Mouse (Mus musculus) frontal cortex, adult (tissue): ENCODE data around the gene Myo10.
A peak's percentile ranks its signal among the peaks of the same experiment; 100 is the strongest.

Source experiments
- ATAC-seq: cut with Nextera tagmentation; 2 replicates; pipeline ENCODE4 v1.9.2; 2017; ENCODE audit warnings: mild to moderate bottlenecking, moderate library complexity, mixed read lengths; ENCODE audit not compliant: low TSS enrichment

The Myo10 gene

DNA sequence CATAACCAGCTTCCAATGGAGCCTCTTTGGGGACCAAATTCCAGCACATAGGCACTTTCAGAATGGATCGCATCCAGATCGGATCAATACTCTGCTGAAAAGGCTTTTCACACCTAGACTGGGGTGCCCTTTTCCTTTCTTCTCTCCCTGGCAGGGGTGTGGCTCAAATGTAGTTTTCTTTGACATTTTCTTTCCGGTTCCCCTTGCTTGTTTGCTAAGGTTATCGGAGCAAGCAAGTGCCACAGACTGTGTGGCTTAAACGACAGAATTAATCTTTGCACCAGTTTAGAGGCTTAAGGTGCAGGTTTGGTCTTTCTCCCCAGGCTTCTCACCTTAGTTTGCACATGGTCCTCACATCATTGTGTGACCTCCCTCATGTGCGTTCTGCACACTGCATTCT, 11.1 kb upstream of the Myo10 start:
- no peak for ATAC-seq

DNA sequence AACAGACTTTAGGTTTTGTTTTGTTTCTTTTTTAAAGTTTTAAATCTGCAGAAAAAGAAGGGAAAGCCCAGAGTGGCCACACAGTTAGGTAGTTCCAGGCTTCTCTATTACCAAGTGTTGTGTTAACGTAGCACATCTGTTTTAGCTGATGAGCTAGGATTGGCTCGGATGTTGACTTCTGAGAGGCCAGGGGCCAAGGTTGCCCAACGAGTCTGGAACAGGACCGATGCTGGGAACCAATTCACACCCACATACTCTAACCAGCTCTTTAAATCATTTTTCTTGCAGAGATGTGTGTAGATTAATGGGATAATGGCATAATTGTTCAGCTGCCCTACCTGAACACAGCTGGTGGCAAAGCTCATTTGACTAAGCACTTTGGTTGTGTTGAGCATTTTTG, 1.8 kb upstream of the Myo10 start:
- no peak for ATAC-seq

DNA sequence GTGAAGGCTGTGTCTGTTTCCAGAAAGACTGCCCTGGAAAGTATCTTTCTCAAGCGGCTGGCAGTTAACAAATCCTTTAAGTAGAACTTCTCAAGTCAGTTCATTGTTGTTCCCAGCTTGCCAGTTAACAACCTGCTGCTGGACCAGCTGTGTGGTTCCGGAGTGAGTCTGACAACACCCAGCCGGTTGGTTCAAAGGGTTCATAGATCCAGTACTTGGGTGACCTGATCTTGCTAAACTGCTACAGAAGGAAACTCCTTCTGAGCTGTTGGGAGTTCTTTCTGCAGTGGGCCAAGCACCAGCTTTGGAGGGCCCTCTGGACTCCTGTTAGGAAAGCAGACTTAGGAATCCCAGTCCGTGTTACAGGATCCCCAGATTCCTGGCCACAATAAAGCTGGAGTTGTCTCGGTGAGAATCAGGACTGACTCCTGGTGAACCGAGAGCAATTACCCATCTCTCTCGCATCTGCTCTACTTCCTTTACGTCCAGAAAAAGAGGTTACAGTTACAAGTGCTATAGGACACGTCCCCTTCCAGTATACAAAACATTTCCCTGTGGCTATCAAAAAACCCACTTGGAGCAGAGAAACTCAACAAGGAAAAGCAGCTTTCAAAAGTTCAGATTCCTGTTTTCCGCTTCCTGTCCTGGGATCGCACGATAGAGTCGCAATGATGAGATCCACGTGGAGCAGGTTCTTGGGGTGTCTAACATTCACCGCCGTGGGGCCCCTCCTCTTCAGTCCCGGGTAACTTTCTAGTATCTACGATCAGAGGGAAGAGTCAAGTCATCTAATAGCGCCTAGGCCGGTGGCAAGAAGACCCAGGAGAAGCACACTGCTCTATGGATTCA, 750 bp upstream of the Myo10 start:
- no peak for ATAC-seq

DNA sequence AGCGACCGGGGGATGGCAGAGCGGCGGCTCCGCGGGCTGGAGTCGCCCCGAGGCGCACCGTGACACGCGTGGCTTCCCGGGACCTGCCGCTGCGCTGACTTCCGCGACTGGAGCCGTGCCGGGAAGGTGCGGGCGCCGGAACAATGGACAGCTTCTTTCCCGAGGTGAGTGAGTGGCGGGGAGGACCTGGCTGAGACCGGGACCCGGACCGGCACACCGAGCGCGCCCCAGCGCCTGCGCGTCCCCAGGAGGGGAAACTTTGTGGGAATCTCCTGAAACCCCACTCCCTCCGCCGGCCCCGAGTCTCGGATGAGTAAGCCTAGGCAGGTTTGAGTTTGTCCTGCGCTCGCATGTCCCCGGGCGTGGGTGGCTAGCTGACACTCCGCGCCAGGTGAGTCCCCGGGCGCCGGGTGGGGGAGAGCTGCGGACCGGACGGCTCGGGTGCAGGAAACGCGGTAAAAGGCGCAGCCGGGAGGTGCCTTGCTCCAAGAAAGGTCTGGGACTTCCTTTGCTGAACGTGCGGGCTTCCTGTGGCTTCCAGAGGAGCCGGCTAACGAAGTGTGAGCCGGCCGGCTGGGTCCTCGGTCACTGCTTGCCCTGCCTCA, 644 bp downstream of the Myo10 start:
- no peak for ATAC-seq

DNA sequence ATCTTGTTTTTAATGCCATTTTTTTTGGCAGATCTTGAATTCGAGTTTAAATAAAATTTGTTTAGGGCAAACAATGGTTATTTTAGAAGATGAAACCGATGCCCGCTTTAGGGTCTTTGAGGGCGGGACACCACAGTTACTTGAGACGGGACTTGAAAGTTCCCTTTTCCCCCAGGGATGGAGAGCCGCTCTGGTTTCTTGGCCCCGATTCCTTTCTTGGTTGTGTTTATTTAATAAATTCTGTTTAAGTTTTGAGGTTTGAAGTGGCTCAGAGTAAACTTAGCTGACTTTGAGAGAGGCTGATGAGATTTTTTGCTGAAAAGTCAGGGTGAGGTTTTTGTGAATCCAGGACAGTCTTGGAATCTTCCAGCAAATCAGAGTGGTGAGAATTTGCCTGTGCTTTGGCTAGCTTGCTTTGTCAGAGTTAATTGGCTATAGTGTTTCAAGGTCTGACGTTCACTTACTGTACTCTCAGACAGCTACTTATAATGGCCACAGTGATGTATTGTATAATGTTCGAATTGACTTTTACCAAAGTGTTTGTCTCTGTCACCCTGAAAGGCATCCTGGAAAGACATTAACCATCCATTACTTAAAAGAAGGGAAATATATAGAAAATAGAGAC, 1.3 kb downstream of the Myo10 start:
- no peak for ATAC-seq

DNA sequence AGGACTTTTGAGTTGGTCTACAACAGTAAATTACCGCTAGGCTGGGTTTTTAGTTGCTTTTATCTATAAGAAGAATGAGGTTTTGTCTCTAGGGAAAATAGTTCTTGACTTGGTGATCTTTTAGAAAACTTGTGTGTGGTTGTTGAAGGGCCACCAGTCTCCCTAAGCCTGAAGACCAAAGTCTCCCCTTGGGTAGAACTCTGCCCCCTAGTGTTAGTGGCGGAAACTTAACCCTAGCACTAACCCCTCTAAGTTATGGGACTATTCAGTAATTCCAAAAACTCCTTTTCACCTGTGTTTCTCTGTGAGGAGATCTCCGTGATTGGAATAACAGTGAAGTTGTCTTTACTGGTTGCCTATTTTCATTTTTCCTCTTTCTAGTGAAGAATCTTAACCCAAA, 1.9 kb downstream of the Myo10 start:
- ATAC-seq, result no peak

DNA sequence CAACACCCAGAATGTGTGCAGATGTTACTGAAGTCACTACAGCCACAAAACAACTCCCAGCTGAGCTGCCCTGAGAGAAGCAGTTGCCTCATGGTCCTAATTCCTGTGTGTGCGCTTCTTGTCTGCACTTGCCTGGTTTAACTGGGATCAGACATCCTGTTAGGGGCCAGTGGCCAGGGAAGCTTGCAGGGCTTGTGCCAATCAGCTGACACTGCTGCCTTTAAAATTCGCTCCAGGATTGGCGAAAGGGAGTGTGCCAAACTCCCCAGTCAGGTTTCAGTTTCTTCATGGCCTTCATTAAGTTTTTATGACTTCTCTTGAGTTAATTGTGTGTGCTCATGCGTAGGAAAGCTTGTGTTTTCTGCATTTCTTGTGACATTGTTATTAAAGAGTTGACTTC, 3.1 kb downstream of the Myo10 start:
- no peak for ATAC-seq

DNA sequence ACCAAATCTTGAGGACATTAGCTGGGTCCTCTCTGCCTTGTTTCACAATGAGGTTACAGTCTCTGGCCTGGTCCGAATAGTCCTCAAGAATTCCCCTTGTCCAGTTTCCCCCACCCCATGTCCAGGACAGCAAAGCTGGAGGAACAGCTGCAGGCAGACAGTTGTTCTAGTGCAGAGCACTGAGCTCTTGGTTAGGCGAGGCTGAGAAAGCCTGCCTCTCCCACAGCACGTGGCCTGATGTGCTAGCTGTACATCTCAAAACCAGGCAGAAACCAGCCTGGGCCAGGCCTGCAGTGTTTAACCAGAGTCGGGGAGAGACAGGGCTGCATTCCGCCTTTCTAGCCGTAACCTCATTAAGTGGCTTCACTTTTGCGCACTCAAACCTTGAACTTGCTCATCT, 4.7 kb downstream of the Myo10 start:
- no peak for ATAC-seq

DNA sequence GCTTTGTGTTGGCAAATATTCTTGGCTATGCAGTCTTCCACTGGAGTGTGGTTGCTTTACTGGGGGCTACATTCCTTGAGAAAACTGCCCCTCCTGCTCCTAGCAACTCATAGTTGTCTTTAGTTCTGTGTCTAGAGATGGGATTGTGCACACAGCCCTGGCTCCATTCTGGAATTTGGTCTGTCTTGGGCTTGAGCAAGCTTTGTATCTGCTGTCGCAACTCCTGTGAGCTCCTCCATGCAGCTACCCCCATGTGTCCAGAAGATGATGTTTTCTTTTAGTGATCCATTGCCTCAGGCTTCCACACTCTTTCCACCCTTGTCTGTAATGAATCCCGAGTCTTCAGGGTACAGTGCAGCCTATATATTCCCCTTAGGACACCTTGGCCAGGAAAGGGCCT, 5.9 kb downstream of the Myo10 start:
- ATAC-seq, result no peak

DNA sequence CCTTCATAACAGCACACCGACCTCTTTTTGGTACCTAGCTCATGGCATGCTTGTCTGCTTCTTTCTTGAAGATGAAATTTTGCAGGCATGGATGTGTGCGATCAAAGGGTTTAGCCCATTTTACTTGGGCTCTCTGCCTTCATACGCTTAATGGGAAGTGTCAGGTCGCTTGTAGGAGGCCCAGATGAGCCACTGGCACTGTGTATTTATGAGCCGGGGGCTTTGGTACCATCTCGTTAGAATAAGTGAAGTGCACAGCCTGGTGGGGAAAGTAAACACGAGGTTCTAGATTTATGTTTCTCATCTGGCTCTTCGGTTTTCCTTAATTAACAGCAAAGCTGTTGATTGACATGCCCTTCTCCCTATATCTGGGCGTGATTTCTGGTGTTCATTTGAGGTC, 8.4 kb downstream of the Myo10 start:
- ATAC-seq, result no peak

DNA sequence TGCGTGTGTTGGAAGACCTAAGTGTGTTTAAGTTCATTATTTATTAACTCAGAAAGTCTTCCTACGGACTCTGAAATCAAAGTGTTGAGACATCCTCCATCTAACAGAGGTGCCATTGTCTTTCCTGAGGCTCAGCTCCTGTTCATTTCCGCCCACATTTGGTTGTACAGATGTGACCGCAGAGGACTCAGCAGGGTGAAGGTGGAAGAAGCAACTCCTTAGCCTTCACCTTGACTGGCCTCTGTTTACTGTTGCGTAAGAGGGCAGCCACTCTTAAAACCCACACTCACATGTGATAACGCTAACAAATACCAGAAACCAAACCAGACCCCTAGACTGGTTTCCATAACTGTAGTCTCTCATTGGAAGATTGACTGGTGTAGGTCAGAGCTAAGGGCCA, 9.0 kb downstream of the Myo10 start:
- ATAC-seq, result no peak

DNA sequence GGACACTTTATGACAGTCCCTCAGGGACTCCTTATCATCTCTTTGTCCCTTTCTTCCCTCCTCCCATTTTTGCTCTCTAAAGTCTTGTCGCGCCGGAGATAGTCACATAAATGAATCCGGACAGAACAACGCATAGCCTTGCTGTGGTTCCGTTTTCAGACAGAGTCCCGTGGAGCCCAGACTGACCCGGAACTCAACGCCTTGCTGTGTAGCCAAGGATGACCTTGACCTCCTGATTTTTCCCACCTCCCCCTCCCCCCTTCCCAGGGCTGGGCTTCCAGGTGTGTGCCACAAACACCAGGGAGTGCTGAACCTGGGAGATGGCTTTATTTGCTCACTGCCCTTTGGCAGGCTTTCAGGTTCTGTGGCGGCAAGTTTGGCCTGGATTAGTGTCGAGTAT, 10.6 kb downstream of the Myo10 start:
- no peak for ATAC-seq

DNA sequence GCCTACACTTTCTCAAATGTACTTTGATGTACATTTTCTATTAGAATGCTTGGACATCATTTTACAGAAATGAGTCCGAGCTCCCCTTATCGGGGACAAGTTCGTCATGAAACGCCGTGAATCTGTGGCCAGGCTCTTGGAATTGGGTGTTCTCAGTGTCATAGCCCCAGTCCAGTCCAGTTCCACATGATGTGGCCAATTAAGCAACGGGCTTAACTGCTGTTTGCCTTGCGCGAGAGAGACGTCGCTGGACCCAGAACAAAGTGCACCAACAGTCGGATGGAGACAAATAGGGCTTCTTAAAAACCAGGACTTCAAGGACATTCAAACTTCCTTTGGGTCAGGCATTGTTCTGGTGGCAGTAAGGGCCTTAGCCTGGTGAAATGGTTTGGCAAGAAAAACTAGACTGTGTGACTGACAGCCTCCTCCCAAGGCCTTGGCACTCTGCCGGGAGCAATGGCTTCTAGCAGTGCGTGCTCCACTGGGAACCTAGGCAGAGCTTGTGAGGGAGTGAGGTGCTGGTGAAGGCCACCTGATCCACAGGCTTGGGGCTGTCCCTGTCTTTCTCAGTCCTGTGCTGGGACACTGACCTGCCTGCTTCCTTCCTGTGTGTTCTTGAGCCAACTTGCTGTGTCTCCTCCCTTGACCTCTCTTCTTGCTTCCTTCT, 11.5 kb downstream of the Myo10 start:
- no peak for ATAC-seq

DNA sequence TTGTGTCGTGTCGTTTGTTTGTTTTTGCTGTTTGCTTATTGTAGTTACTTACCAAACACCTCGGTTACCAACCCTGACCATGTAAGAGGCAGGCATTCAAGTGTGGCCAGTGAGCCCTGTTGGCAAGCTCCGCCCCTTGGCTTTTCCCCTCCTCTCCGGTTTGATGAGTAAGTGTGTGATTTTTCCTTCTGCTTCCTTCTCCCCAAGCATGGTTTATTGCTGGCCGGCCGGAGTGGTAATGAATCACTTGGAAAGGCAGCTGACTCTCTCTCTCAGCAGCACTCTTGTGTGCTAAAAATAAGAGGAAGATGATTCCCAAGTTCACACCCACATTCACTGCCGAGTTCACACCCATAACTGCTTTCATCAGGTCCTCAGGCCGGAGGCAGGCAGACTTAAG, 15.4 kb downstream of the Myo10 start:
- ATAC-seq, result peak; percentile 93

DNA sequence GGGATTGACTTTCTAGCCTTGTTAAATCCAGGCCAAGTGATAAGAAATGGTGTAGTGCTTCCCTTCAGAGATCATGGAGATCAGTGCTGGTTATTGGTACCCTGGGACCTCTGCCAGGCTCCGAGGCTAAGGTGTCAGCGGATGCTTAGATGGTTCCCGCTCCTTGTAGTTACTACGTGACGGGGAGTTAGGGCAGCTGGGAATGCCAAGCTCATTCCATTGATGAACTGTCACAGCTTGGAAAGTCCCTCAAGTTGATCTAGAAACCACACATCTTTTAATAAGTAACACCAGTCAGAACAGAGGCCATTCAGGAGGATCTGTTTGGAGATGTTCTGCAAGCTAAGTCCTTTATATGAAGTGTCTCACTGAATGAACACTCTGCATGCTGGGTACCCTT, 16.9 kb downstream of the Myo10 start:
- no peak for ATAC-seq

DNA sequence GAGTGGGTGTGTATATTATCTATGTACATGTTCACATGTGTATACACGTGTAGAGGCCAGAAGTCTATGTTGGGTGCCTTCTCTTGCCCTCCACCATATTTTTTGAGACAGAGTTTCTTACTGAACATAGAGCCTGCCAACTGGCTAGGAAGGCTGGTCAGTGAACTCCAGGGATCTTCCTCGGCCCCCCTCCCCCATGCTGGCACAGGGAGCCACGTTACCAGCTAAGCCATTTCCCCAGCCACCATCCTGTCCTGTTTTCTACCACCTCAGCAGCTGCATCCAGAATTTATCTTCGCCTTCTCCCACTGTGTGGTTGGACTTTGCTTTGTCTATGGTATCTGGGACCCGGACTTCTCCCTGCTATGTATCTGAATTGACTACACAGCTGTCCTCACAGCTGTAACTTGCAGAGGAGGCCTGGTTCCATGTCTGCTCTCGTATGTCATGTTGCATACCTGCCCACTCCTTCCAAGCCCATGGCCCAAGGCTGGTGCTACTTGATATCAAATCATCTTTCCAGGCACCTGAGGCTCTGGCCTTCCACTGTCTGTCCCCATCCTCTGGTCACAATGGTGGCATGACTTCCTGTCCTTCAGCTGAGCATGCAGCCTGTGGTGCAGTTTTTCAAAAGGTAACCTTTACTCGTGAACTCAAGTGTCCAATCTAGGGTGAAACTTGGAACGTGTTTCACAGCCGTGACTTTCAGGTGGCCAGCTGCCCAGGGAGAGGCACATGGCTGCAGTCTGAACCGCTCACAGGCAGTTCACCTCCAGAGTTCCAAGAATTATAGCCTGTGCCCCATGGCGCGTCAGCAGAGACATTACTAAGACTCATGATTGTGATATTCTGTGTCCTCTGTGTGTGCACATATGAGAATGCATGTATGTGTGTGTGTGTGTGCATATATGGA, 18.8 kb downstream of the Myo10 start:
- no peak for ATAC-seq

DNA sequence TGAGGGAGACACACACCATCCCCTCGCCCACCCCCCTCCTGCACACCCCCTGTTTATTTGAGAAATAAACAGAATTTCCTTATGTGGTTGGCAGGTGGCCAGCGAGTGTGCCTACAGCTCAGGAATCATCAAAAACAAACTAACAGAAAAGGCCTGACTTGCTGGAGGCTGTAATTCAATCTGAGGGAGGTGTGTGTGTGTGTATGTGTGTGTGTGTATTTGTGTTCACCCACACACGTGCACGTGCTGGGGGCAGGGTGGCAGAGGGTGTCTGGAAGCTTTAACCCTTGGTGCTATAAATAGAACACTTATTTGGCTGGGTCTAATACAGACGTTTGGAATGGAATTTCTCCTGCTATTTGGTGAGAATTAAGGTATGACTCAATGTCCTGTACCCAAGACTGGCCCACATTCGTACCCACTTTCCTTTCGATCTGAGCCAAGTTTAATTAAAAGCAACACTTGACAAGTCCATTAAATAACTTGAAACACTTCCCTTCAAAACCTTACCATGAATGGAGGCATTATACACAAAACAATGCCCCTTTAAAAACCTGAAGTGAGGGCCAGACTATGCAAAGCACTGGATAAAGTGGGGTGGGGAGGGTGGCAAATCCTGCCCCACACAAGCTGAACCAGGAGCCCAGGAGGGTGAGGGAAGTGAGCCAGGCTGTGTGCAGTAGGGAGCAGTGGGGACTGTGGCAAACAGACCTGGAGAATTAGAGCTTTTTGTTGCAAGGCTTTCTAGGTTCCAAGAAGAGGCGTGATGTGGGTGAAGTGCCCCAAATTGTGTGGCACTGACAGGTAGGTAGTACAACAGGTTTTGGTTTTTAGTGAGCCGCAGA, 20.1 kb downstream of the Myo10 start:
- ATAC-seq, result no peak

DNA sequence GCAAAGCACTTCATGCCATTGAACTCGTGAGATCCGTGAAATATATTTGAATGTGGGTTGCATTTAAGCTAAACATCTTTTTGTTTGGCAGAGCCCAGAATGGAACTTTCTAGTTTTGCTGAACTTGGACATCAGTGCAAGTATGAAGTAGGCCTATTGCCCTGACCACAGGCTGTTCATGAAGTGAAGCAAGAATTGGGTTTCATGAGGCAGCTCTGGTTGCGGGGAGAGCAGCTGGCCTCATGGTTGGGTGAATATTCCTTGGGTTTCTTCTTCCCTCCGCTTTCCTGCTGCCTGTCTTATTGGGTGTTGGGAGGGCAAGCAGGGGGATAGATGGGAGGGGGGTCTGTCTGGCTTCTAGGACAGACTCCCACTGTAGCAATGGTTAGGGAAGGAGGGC, 23.5 kb downstream of the Myo10 start:
- ATAC-seq, result no peak

DNA sequence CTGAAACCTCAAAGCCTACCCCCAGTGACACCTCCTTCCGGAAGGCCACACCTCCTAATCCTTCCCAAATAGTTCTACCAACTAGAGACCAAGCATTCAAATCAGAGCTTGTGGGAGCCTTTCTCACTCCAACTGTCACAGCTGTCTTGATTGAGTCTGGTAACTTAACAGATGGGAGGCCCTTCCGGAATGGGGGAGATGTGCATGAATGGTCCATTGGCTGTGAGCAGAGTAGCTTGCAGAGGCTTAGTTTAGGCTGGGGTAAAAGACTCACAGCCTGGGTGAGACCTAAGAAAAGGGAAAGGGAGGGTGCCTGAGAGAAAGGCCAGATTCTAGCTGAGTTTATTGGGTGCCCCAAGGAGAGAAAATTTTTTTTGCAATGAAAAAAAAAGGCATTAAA, 26.0 kb downstream of the Myo10 start:
- no peak for ATAC-seq

DNA sequence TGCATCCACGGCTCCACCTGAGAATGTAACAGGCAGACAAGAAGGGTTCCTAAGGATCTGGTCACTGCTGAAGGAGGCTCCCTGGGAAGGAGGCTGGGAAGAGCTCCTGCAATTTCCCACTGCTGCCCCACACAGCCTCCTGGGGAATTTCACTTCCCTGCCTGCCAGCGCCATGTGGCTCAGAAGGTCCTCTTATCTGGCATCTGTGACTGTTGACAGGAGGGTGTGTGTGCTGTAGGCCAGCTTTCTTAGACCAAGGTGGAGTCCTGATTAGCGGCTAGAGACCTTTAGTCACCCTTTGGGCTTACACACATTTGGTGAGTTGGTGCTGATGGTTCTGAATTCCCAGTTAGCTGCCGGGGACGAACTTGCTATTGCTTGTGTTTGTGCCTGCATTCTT, 28.0 kb downstream of the Myo10 start:
- ATAC-seq, result no peak

DNA sequence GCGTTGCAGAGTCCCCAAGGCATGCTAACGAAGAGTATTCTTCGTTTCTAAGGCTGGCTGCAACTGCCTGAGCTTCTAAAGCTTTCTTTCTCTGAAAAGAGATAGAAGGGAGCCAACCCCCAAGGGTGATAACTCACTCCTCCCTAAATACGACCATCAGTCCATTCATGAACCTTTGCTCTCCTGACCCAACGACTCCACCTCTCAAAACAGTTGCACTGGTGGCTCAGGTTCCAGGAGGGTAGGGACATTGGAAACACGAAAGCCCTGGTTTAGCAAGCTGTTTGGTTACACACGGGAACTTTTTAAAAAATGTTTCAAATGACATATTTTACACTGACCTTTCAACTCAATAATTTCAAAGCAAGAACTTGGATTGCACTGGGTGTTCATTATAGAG, 29.5 kb downstream of the Myo10 start:
- ATAC-seq, result no peak
